Mouse (Mus musculus): ENCODE results near the gene Chga. TPM values are rescaled to one million over a fixed set of nuclear protein-coding genes. Genes with fewer than 3 reads are reported as not detected.

The Chga gene
- polyA plus RNA-seq (2012) = 4.6 and 8.0 TPM in 2 replicates

- Histone ChIP-seq H3K4me1 (ENCODE audit: control insufficient read depth) (peaks cover 39% of the 10 kb centered on the region), H3K9me3 (ENCODE audit: control insufficient read depth, low read length) (no peaks in the 10 kb centered on the region), H3K36me3 (ENCODE audit: control insufficient read depth) (no peaks in the 10 kb centered on the region), H3K4me3 (replicated peaks) (peak within 1 kb of the TSS; percentile 54), H3K27me3 (ENCODE audit: control insufficient read depth) (peaks cover 46% of the 10 kb centered on the region)
- no peak for TF ChIP-seq GATA1 (IDR thresholded peaks at IDR 0.05; ENCODE audit: low read length)
- TF ChIP-seq TAL1 (IDR thresholded peaks at IDR 0.05; ENCODE audit: low read length) = no peak
Measured at GRCm38 (mm10) chr12:102554721-102555516, at the start of gene Chga. Chga (plus strand) TSS chr12:102554969.

- Histone ChIP-seq H3K36me3 (ENCODE audit: control insufficient read depth) (no peaks in the 10 kb centered on the region), H3K9me3 (ENCODE audit: control insufficient read depth, low read length) (no peaks in the 10 kb centered on the region), H3K4me3 (replicated peaks) (no peak overlapping the region), H3K4me1 (ENCODE audit: control insufficient read depth) (peaks cover 9% of the 10 kb centered on the region), H3K27me3 (ENCODE audit: control insufficient read depth) (no peaks in the 10 kb centered on the region)
- no peak for TF ChIP-seq TAL1 (IDR thresholded peaks at IDR 0.05; ENCODE audit: low read length)
- no peak for TF ChIP-seq GATA1 (IDR thresholded peaks at IDR 0.05; ENCODE audit: low read length)
Measured at GRCm38 (mm10) chr12:102505131-102505713, 49.5 kb upstream of the Chga start.

GRCm38 (mm10) chr12:102505949-102506348 lies 48.8 kb upstream of the Chga start:
- no peaks in the 10 kb centered on the region for H3K9me3 ChIP-seq (ENCODE audit: control insufficient read depth, low read length)
- no peak overlapping the region for H3K4me3 ChIP-seq (replicated peaks)
- H3K36me3 ChIP-seq (ENCODE audit: control insufficient read depth) = no peaks in the 10 kb centered on the region
- TF ChIP-seq GATA1 (IDR thresholded peaks at IDR 0.05; ENCODE audit: low read length) (no peak), TAL1 (IDR thresholded peaks at IDR 0.05; ENCODE audit: low read length) (no peak)
- no peaks in the 10 kb centered on the region for H3K27me3 ChIP-seq (ENCODE audit: control insufficient read depth)
- H3K4me1 ChIP-seq (ENCODE audit: control insufficient read depth) = peaks cover 9% of the 10 kb centered on the region

GRCm38 (mm10) chr12:102511363-102511762 lies 43.4 kb upstream of the Chga start:
- Histone ChIP-seq H3K4me3 (replicated peaks) (no peak overlapping the region), H3K36me3 (ENCODE audit: control insufficient read depth) (no peaks in the 10 kb centered on the region), H3K4me1 (ENCODE audit: control insufficient read depth) (no peaks in the 10 kb centered on the region), H3K27me3 (ENCODE audit: control insufficient read depth) (no peaks in the 10 kb centered on the region), H3K9me3 (ENCODE audit: control insufficient read depth, low read length) (no peaks in the 10 kb centered on the region)
- TF ChIP-seq TAL1 (IDR thresholded peaks at IDR 0.05; ENCODE audit: low read length) (no peak), GATA1 (IDR thresholded peaks at IDR 0.05; ENCODE audit: low read length) (no peak)

- no peaks in the 10 kb centered on the region for H3K9me3 ChIP-seq (ENCODE audit: control insufficient read depth, low read length)
- H3K36me3 ChIP-seq (ENCODE audit: control insufficient read depth) = no peaks in the 10 kb centered on the region
- H3K4me1 ChIP-seq (ENCODE audit: control insufficient read depth) = no peaks in the 10 kb centered on the region
- no peaks in the 10 kb centered on the region for H3K27me3 ChIP-seq (ENCODE audit: control insufficient read depth)
- TF ChIP-seq TAL1 (IDR thresholded peaks at IDR 0.05; ENCODE audit: low read length) = no peak
- TF ChIP-seq GATA1 (IDR thresholded peaks at IDR 0.05; ENCODE audit: low read length) = no peak
- H3K4me3 ChIP-seq (replicated peaks) = no peak overlapping the region
Measured at GRCm38 (mm10) chr12:102514151-102514550, 40.6 kb upstream of the Chga start.

GRCm38 (mm10) chr12:102514751-102515150 lies 40.0 kb upstream of the Chga start:
- H3K36me3 ChIP-seq (ENCODE audit: control insufficient read depth) = no peaks in the 10 kb centered on the region
- no peak overlapping the region for H3K4me3 ChIP-seq (replicated peaks)
- H3K9me3 ChIP-seq (ENCODE audit: control insufficient read depth, low read length) = no peaks in the 10 kb centered on the region
- no peaks in the 10 kb centered on the region for H3K4me1 ChIP-seq (ENCODE audit: control insufficient read depth)
- TF ChIP-seq GATA1 (IDR thresholded peaks at IDR 0.05; ENCODE audit: low read length) (no peak), TAL1 (IDR thresholded peaks at IDR 0.05; ENCODE audit: low read length) (no peak)
- H3K27me3 ChIP-seq (ENCODE audit: control insufficient read depth) = no peaks in the 10 kb centered on the region

- H3K4me3 ChIP-seq (replicated peaks) = no peak overlapping the region
- no peaks in the 10 kb centered on the region for H3K27me3 ChIP-seq (ENCODE audit: control insufficient read depth)
- H3K9me3 ChIP-seq (ENCODE audit: control insufficient read depth, low read length) = no peaks in the 10 kb centered on the region
- no peaks in the 10 kb centered on the region for H3K4me1 ChIP-seq (ENCODE audit: control insufficient read depth)
- H3K36me3 ChIP-seq (ENCODE audit: control insufficient read depth) = no peaks in the 10 kb centered on the region
- TF ChIP-seq GATA1 (IDR thresholded peaks at IDR 0.05; ENCODE audit: low read length) (no peak), TAL1 (IDR thresholded peaks at IDR 0.05; ENCODE audit: low read length) (no peak)
Measured at GRCm38 (mm10) chr12:102516151-102516550, 38.6 kb upstream of the Chga start.

GRCm38 (mm10) chr12:102517647-102518046 lies 37.1 kb upstream of the Chga start:
- peaks cover 2% of the 10 kb centered on the region for H3K4me1 ChIP-seq (ENCODE audit: control insufficient read depth)
- H3K36me3 ChIP-seq (ENCODE audit: control insufficient read depth) = no peaks in the 10 kb centered on the region
- H3K4me3 ChIP-seq (replicated peaks) = no peak overlapping the region
- no peak for TF ChIP-seq GATA1 (IDR thresholded peaks at IDR 0.05; ENCODE audit: low read length)
- TF ChIP-seq TAL1 (IDR thresholded peaks at IDR 0.05; ENCODE audit: low read length) = no peak
- H3K27me3 ChIP-seq (ENCODE audit: control insufficient read depth) = no peaks in the 10 kb centered on the region
- H3K9me3 ChIP-seq (ENCODE audit: control insufficient read depth, low read length) = no peaks in the 10 kb centered on the region

GRCm38 (mm10) chr12:102519929-102520720 lies 34.6 kb upstream of the Chga start:
- no peaks in the 10 kb centered on the region for H3K27me3 ChIP-seq (ENCODE audit: control insufficient read depth)
- H3K4me1 ChIP-seq (ENCODE audit: control insufficient read depth) = peaks cover 2% of the 10 kb centered on the region
- no peaks in the 10 kb centered on the region for H3K36me3 ChIP-seq (ENCODE audit: control insufficient read depth)
- H3K9me3 ChIP-seq (ENCODE audit: control insufficient read depth, low read length) = no peaks in the 10 kb centered on the region
- no peak overlapping the region for H3K4me3 ChIP-seq (replicated peaks)
- TF ChIP-seq TAL1 (IDR thresholded peaks at IDR 0.05; ENCODE audit: low read length) = no peak
